Mouse (Mus musculus) liver, postnatal 0 days (tissue): ENCODE data around the gene Ttc26. TPM values are rescaled to one million over a fixed set of nuclear protein-coding genes. Genes with fewer than 3 reads are reported as not detected.

ENCODE experiments used
- ATAC-seq: fragments of 200-750 bp; cut with Nextera tagmentation; 2 replicates; pipeline ENCODE4 v1.8.0; 2017; ENCODE audit warnings: mild to moderate bottlenecking, moderate library complexity
- DNase-seq: peaks from one replicate; pipeline ENCODE4 v3.0.0-alpha.2; 2016
- H3K27ac ChIP-seq: fragments of 300-500 bp; sonication (generic); 2 replicates; pipeline ENCODE4 v1.5.1; 2014; ENCODE audit warnings: antibody characterized with exemption, moderate library complexity, mild to moderate bottlenecking, low read depth
- H3K27me3 ChIP-seq: fragments of 300-500 bp; sonication (generic); 2 replicates; pipeline ENCODE4 v1.6.1; 2014; ENCODE audit warnings: low read length, control low read depth, mixed read lengths; ENCODE audit not compliant: insufficient read depth
- H3K36me3 ChIP-seq: fragments of 300-500 bp; sonication (generic); replicated peaks from 2 replicates; pipeline ENCODE4 v1.6.1; 2014; ENCODE audit warnings: mild to moderate bottlenecking, control low read depth, low read length, moderate library complexity, mixed read lengths; ENCODE audit not compliant: insufficient read depth
- H3K4me1 ChIP-seq: fragments of 300-500 bp; sonication (generic); 2 replicates; pipeline ENCODE4 v1.6.1; 2014; ENCODE audit warnings: antibody characterized with exemption, mild to moderate bottlenecking, control low read depth; ENCODE audit not compliant: insufficient read depth
- H3K4me2 ChIP-seq: fragments of 300-500 bp; sonication (generic); 2 replicates; pipeline ENCODE4 v1.6.1; 2014; ENCODE audit warnings: low read depth, mild to moderate bottlenecking, low read length, moderate library complexity, mixed read lengths
- H3K4me3 ChIP-seq: fragments of 300-500 bp; sonication (generic); 2 replicates; pipeline ENCODE4 v1.5.1; 2014; ENCODE audit warnings: low read depth, low read length
- H3K9ac ChIP-seq: fragments of 300-500 bp; sonication (generic); replicated peaks from 2 replicates; pipeline ENCODE4 v1.6.1; 2014; ENCODE audit warnings: mild to moderate bottlenecking, moderate library complexity
- H3K9me3 ChIP-seq: fragments of 300-500 bp; sonication (generic); 2 replicates; pipeline ENCODE4 v1.6.1; 2016; ENCODE audit warnings: mild to moderate bottlenecking, control low read depth, low read length, mixed read lengths
- CTCF ChIP-seq: sonication (generic); IDR thresholded peaks from 2 replicates; pipeline ENCODE4 v1.5.1; 2016; ENCODE audit warnings: antibody characterized with exemption, low read depth
- EP300 ChIP-seq: IDR thresholded peaks from 2 replicates; pipeline ENCODE4 v1.6.1; 2016; ENCODE audit warnings: antibody characterized with exemption, low read depth, mild to moderate bottlenecking
- WGBS: fragments of 180-500 bp; shearing (Covaris S2); extraction: QIAGEN DNeasy Blood & Tissue Kit; methylation state at CpG from one replicate; pipeline ENCODE4 v1.1.7; 2014; ENCODE audit not compliant: insufficient replicate concordance; 5-methylcytosine and 5-hydroxymethylcytosine counted together
- polyA plus RNA-seq: library from polyadenylated mRNA; unstranded; fragments of >200 nt; fragmentation: Nextera tagmentation; extraction: Ambion mirVana; gene quantifications from 2 replicates; pipeline ENCODE4 v1.2.1, GENCODE M21; 2015

Ttc26 gene
- polyA plus RNA-seq, 1 experiment from 2014 or later, result 0.16 TPM

DNA sequence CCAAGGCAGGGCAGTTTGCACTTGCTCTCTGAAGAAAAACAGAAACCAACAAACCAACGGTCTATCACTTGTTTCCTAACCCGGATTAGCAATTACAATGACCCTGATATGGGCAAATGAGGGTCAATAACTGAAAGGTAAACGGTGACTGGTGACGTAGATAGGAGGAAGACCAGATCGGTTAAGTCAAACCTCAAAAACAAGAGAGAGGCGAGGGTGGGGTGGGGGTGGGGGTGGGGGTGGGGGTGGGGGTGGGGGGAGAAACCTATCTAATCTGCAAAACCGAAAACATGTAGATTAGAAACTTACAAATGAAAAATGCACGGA lies 38.6 kb upstream of the Ttc26 start:
- Histone ChIP-seq H3K9me3 (no peaks in the 10 kb centered on the region), H3K4me2 (peak overlapping the region; percentile 72), H3K27me3 (no peaks in the 10 kb centered on the region), H3K36me3 (peaks cover 32% of the 10 kb centered on the region), H3K4me1 (peaks cover 54% of the 10 kb centered on the region), H3K4me3 (peak overlapping the region; percentile 36), H3K9ac (peak overlapping the region; percentile 64), H3K27ac (peak overlapping the region; percentile 97)
- TF ChIP-seq CTCF, result no peak
- ATAC-seq, result peak; percentile 8
- WGBS, result 16% methylated on average over 8 of the region's 8 CpGs
- DNase-seq, result no peak

DNA sequence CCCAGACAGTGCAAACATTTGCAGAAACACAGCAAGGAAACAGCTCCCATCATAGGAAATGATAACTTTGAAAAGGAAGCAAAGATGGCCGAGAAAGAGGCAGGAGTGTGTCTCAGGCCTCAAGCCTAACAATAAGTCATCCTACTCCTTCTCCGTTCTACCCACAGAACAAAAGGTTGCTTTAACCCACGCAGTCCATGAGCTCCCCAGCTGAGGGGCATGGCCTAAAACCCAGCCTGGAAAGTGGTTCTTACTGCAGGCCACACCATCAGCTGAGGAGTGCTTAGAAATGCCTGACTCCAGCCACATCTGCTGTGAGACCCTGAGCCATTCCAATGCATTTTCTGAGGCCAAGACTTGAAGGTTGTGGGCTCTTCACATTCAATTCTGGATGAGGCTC lies 37.7 kb upstream of the Ttc26 start:
- WGBS, result 30% methylated on average over 3 of the region's 3 CpGs

DNA sequence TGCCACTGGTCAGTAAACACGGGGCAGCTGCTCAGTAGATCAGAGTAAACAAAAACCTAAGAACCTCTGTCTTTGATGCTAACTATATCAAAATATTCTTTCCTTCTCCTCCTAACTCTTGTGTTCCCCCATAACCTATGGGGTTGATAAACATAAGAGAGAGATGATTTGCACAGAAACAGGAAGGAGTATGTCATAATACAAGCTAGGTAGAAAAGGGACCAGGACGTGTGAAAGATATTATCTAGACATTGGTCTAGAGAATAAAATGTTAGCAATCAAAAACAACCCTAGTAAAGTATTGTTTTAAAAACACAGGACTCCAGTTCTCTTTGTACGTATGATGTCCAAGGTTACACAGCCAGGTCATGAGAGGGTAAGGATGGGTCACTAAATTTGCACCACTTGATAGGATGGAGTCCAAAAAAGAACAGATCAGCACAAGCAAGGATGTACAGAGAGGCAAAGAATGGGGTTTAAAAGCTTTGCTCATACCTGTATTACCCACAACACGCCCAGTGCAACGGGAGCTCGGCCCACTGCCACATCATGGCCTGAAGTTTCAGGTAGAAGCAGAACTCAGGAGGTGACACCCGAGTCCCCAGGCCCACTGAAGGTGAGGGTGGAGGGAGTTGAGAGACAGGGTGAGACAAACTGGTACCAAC lies 37.1 kb upstream of the Ttc26 start:
- no peaks in the 10 kb centered on the region for H3K9me3 ChIP-seq
- peak overlapping the region; percentile 97 for H3K27ac ChIP-seq
- peaks cover 18% of the 10 kb centered on the region for H3K36me3 ChIP-seq
- peak overlapping the region; percentile 72 for H3K4me2 ChIP-seq
- peak overlapping the region; percentile 60 for H3K9ac ChIP-seq
- TF ChIP-seq CTCF (no peak), EP300 (no peak)
- 67% methylated on average over 7 of the region's 7 CpGs for WGBS
- H3K4me1 ChIP-seq, result peaks cover 50% of the 10 kb centered on the region
- DNase-seq, result no peak
- no peaks in the 10 kb centered on the region for H3K27me3 ChIP-seq
- H3K4me3 ChIP-seq, result 0 out of 2 replicates have a peak overlapping the region, but pooled peaks have one; percentile 36
- no peak for ATAC-seq

More for the DNA sequence above, 37.7 kb upstream of the Ttc26 start:
- DNase-seq (no peak), ATAC-seq (no peak)
- H3K4me2 ChIP-seq, result peak overlapping the region; percentile 72
- no peaks in the 10 kb centered on the region for H3K9me3 ChIP-seq
- H3K4me3 ChIP-seq, result peak overlapping the region; percentile 36
- H3K4me1 ChIP-seq, result peaks cover 52% of the 10 kb centered on the region
- H3K9ac ChIP-seq, result peak overlapping the region; percentile 60
- peak overlapping the region; percentile 97 for H3K27ac ChIP-seq
- peaks cover 24% of the 10 kb centered on the region for H3K36me3 ChIP-seq
- TF ChIP-seq CTCF (no peak), EP300 (no peak)
- H3K27me3 ChIP-seq, result no peaks in the 10 kb centered on the region

DNA sequence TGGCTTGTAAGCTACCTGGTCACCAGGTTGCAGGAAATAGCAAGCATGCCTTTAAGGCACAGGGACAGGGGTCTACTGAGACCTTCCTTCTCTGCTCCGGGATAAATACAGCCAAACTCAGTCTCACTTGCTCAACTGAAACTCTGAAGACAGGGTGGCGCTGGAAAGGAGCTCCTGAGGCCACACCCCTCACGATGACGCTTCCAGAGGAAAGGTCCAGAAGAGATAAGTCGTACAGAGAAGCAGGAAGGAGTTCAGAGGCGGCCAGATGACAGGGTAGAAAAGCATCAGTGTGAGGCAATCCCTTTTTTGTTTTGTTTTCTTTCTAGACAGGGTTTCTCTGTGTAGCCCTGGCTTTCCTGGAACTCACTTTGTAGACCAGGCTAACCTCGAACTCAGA lies 35.5 kb upstream of the Ttc26 start:
- Histone ChIP-seq H3K4me3 (peak overlapping the region; percentile 7; the same call in 1 of the 2 replicates), H3K27me3 (no peaks in the 10 kb centered on the region), H3K27ac (peak overlapping the region; percentile 84), H3K4me1 (peaks cover 60% of the 10 kb centered on the region), H3K9me3 (no peaks in the 10 kb centered on the region), H3K36me3 (peaks cover 19% of the 10 kb centered on the region), H3K4me2 (peak overlapping the region; percentile 66), H3K9ac (peak overlapping the region; percentile 43)
- peak; percentile 56 for TF ChIP-seq EP300
- TF ChIP-seq CTCF, result no peak
- ATAC-seq (peak; percentile 55), DNase-seq (peak; percentile 85)
- WGBS, result 22% methylated on average over 7 of the region's 7 CpGs

DNA sequence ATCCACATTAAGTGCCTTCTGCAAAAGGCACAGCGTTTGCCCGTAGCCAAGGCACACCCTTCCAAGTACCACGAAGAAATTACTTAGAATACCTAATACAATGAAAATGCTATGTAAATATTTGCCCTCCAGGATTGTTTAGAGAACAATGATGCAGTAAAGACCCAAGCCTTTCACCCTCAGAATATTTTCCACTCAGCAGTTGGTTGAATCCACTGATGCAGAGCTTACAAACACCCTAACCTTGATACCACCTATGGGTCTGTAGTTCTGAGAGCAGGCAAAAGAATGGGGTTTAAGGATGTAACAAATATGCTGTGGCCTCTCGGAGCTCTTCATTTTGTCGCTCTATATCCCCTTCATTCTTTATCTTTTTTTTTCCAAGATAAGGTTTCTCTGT lies 33.4 kb upstream of the Ttc26 start:
- DNase-seq (no peak), ATAC-seq (no peak)
- WGBS, result 58% methylated on average over 5 of the region's 5 CpGs
- TF ChIP-seq CTCF, result no peak
- TF ChIP-seq EP300, result no peak
- Histone ChIP-seq H3K4me3 (no peak overlapping the region), H3K27ac (no peak overlapping the region), H3K4me2 (peak overlapping the region; percentile 3; the same call in 1 of the 2 replicates), H3K4me1 (peaks cover 61% of the 10 kb centered on the region), H3K36me3 (peaks cover 23% of the 10 kb centered on the region), H3K27me3 (no peaks in the 10 kb centered on the region), H3K9ac (no peak overlapping the region), H3K9me3 (no peaks in the 10 kb centered on the region)

DNA sequence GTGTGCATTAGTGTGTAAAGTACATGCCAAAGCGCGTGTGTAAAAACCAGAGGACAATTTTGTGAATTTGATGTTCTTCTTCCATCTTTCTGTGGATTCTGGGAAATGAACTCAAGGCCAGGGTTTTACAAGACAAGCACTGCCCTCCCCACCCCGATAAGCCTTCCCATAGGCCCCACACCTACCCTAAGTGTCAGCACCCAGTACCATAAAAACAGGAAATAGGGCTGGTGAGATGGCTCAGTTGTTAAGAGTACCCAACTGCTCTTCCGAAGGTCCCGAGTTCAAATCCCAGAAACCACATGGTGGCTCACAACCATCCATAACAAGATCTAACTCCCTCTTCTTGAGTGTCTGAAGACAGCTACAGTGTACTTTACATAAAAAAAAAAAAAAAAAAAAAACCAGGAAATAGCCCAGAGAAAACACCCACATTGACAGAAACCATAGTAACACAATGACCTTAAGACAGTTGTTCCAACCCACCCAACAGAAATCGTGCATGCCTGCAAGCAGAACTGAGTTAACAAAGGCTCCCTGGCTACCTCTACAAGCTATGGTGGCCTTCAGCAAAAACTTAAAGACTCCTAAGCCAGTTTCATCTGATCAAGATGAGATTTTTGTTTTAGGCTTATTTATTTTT lies 32.3 kb upstream of the Ttc26 start:
- H3K36me3 ChIP-seq, result peaks cover 23% of the 10 kb centered on the region
- no peak overlapping the region for H3K9ac ChIP-seq
- H3K4me1 ChIP-seq, result peaks cover 50% of the 10 kb centered on the region
- H3K9me3 ChIP-seq, result no peaks in the 10 kb centered on the region
- H3K27me3 ChIP-seq, result no peaks in the 10 kb centered on the region
- no peak overlapping the region for H3K27ac ChIP-seq
- WGBS, result 75% methylated on average over 6 of the region's 6 CpGs
- no peak overlapping the region; the same call in 1 of the 2 replicates for H3K4me2 ChIP-seq
- ATAC-seq (no peak), DNase-seq (no peak)
- no peak overlapping the region for H3K4me3 ChIP-seq
- TF ChIP-seq EP300, result no peak
- TF ChIP-seq CTCF, result no peak
